Mouse (Mus musculus): ENCODE data around the gene Fem1a.

Gene Fem1a

GRCm38 (mm10) chr17:56278340-56278739 is 21.7 kb downstream of the Fem1a start:
- DNase-seq (ENCODE audit: low spot score in 2 of 2) = no peak

GRCm38 (mm10) chr17:56279481-56280155 is 23.0 kb downstream of the Fem1a start:
- DNase-seq (ENCODE audit: low spot score in 2 of 2) = no peak

- no peak for DNase-seq (ENCODE audit: low spot score in 2 of 2)
Measured at GRCm38 (mm10) chr17:56281193-56281592, 24.6 kb downstream of the Fem1a start.

- DNase-seq (ENCODE audit: low spot score in 2 of 2) = no peak
Measured at GRCm38 (mm10) chr17:56282802-56283201, 26.2 kb downstream of the Fem1a start.

- DNase-seq (ENCODE audit: low spot score in 2 of 2) = no peak
Measured at GRCm38 (mm10) chr17:56283316-56283715, 26.7 kb downstream of the Fem1a start.

GRCm38 (mm10) chr17:56285995-56286394 is 29.4 kb downstream of the Fem1a start:
- DNase-seq (ENCODE audit: low spot score in 2 of 2) = peak in 1 of 2 experiments; percentile 58

GRCm38 (mm10) chr17:56287830-56288229 is 31.2 kb downstream of the Fem1a start:
- peak in 1 of 2 experiments; percentile 49 for DNase-seq (ENCODE audit: low spot score in 2 of 2)

GRCm38 (mm10) chr17:56288866-56289265 is 32.3 kb downstream of the Fem1a start:
- no peak for DNase-seq (ENCODE audit: low spot score in 2 of 2)

- DNase-seq (ENCODE audit: low spot score in 2 of 2) = peak; percentile 63 to 68
Measured at GRCm38 (mm10) chr17:56289371-56290331, 33.0 kb downstream of the Fem1a start.

- DNase-seq (ENCODE audit: low spot score in 2 of 2) = peak; percentile 99 to 100
Measured at GRCm38 (mm10) chr17:56290388-56291170, 34.0 kb downstream of the Fem1a start.

GRCm38 (mm10) chr17:56291171-56291511 is 34.5 kb downstream of the Fem1a start:
- DNase-seq (ENCODE audit: low spot score in 2 of 2) = peak; percentile 83 to 93

- no peak for DNase-seq (ENCODE audit: low spot score in 2 of 2)
Measured at GRCm38 (mm10) chr17:56291826-56292475, 35.3 kb downstream of the Fem1a start.

- DNase-seq (ENCODE audit: low spot score in 2 of 2) = no peak
Measured at GRCm38 (mm10) chr17:56292531-56293222, 36.1 kb downstream of the Fem1a start, which contains the start of gene Plin3. Gene Plin3 (minus strand): TSS chr17:56292873.

- DNase-seq (ENCODE audit: low spot score in 2 of 2) = no peak
Measured at GRCm38 (mm10) chr17:56293291-56293690, 36.7 kb downstream of the Fem1a start.

- no peak for DNase-seq (ENCODE audit: low spot score in 2 of 2)
Measured at GRCm38 (mm10) chr17:56294241-56294640, 37.6 kb downstream of the Fem1a start.

GRCm38 (mm10) chr17:56296201-56296600 is 39.6 kb downstream of the Fem1a start:
- DNase-seq (ENCODE audit: low spot score in 2 of 2) = no peak

GRCm38 (mm10) chr17:56298238-56298637 is 41.6 kb downstream of the Fem1a start:
- no peak for DNase-seq (ENCODE audit: low spot score in 2 of 2)

GRCm38 (mm10) chr17:56300186-56300585 is 43.6 kb downstream of the Fem1a start, which contains the start of gene Arrdc5:
Gene Arrdc5 (minus strand): TSS chr17:56300286.
- no peak for DNase-seq (ENCODE audit: low spot score in 2 of 2)

GRCm38 (mm10) chr17:56302363-56302996 is 45.9 kb downstream of the Fem1a start:
- DNase-seq (ENCODE audit: low spot score in 2 of 2) = peak in 1 of 2 experiments; percentile 38
